Mouse (Mus musculus): ENCODE results near the gene Arhgef10l. TPM values are rescaled to one million over a fixed set of nuclear protein-coding genes. Genes with fewer than 3 reads are reported as not detected.
"Not testable (repeated sequence)": the region's sequence is repeated elsewhere in the genome, so short reads cannot be mapped to it uniquely, and the experiment has no call there.

The Arhgef10l gene
- polyA plus RNA-seq, 1 experiment from 2014 or later: 6.3 TPM

GRCm38 (mm10) chr4:140580866-140581265 lies 84.9 kb downstream of the Arhgef10l start:
- ATAC-seq (no peak), DNase-seq (no peak)
- no peak overlapping the region for H3K27ac ChIP-seq (ENCODE audit: low read depth)
- H3K27me3 ChIP-seq (ENCODE audit: insufficient read depth, low read length): no peaks in the 10 kb centered on the region
- H3K9me3 ChIP-seq (ENCODE audit: low read length): no peaks in the 10 kb centered on the region
- 74% methylated on average over 4 of the region's 4 CpGs for WGBS (ENCODE audit: insufficient replicate concordance)
- TF ChIP-seq EP300 (IDR thresholded peaks at IDR 0.05; ENCODE audit: low read depth) (no peak), CTCF (IDR thresholded peaks at IDR 0.05; ENCODE audit: low read depth) (no peak)
- no peak overlapping the region for H3K9ac ChIP-seq (replicated peaks)
- H3K4me2 ChIP-seq (ENCODE audit: low read depth, low read length): no peak overlapping the region; the same call in none of the 2 replicates
- no peak overlapping the region for H3K4me3 ChIP-seq (ENCODE audit: low read depth, low read length)
- H3K4me1 ChIP-seq (ENCODE audit: insufficient read depth): peaks cover 35% of the 10 kb centered on the region
- H3K36me3 ChIP-seq (replicated peaks; ENCODE audit: insufficient read depth, low read length): peaks cover 24% of the 10 kb centered on the region

DNA sequence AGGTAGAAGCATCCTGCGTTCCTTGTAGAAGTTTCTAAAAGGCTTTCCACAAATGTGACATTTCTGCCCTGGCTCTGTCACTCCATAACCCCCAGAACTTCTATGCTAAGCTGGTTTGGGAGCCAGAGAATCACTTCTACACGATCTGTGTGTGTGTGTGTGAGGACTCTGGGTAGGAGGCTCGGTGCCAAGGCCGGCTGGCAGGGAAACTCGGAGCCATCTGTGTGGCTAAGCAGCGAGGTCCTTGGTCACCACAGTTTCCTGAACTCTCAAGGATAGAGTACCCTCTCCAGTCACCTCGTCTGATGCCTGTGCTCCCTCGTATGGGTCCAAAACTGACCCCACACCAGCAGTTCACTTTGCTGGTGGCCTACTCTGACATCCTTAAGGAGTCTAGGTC lies 86.2 kb downstream of the Arhgef10l start:
- DNase-seq (no peak), ATAC-seq (no peak)
- 76% methylated on average over 8 of the region's 8 CpGs for WGBS (ENCODE audit: insufficient replicate concordance)
- H3K4me3 ChIP-seq (ENCODE audit: low read depth, low read length): no peak overlapping the region
- H3K9me3 ChIP-seq (ENCODE audit: low read length): no peaks in the 10 kb centered on the region
- no peaks in the 10 kb centered on the region for H3K27me3 ChIP-seq (ENCODE audit: insufficient read depth, low read length)
- H3K27ac ChIP-seq (ENCODE audit: low read depth): no peak overlapping the region
- H3K36me3 ChIP-seq (replicated peaks; ENCODE audit: insufficient read depth, low read length): peaks cover 25% of the 10 kb centered on the region
- no peak overlapping the region for H3K9ac ChIP-seq (replicated peaks)
- TF ChIP-seq CTCF (IDR thresholded peaks at IDR 0.05; ENCODE audit: low read depth) (no peak), EP300 (IDR thresholded peaks at IDR 0.05; ENCODE audit: low read depth) (no peak)
- H3K4me2 ChIP-seq (ENCODE audit: low read depth, low read length): no peak overlapping the region
- peaks cover 24% of the 10 kb centered on the region for H3K4me1 ChIP-seq (ENCODE audit: insufficient read depth)

- WGBS (ENCODE audit: insufficient replicate concordance): 89% methylated on average over 13 of the region's 13 CpGs
- Histone ChIP-seq H3K27me3 (ENCODE audit: insufficient read depth, low read length) (no peaks in the 10 kb centered on the region), H3K9ac (replicated peaks) (no peak overlapping the region), H3K4me2 (ENCODE audit: low read depth, low read length) (no peak overlapping the region), H3K36me3 (replicated peaks; ENCODE audit: insufficient read depth, low read length) (peaks cover 25% of the 10 kb centered on the region), H3K9me3 (ENCODE audit: low read length) (no peaks in the 10 kb centered on the region), H3K4me1 (ENCODE audit: insufficient read depth) (peaks cover 20% of the 10 kb centered on the region), H3K27ac (ENCODE audit: low read depth) (no peak overlapping the region), H3K4me3 (ENCODE audit: low read depth, low read length) (no peak overlapping the region)
- TF ChIP-seq CTCF (IDR thresholded peaks at IDR 0.05; ENCODE audit: low read depth) (no peak), EP300 (IDR thresholded peaks at IDR 0.05; ENCODE audit: low read depth) (no peak)
- ATAC-seq (no peak), DNase-seq (no peak)
Measured at GRCm38 (mm10) chr4:140579149-140579548, 86.7 kb downstream of the Arhgef10l start.

DNA sequence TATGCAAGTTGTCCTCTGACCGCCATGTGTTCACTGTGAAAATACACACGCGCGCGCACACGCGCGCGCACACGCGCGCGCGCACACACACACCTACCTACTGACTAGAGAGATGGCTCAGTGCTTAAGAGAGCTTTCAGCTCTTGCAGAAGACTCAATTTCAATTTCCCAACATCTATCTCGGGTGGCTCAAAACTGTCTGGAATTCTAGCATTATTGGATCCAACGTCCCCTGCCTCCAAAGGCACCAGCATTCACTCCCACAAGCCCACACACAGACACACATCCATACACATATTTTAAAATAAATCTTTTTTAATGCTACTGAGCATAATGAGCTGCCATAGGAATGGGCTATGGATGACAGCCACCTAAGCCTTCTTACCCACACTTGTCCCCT lies 89.2 kb downstream of the Arhgef10l start:
- Histone ChIP-seq H3K4me2 (ENCODE audit: low read depth, low read length) (no peak overlapping the region), H3K9me3 (ENCODE audit: low read length) (no peaks in the 10 kb centered on the region), H3K4me1 (ENCODE audit: insufficient read depth) (peaks cover 5% of the 10 kb centered on the region; the same call in 1 of the 2 replicates), H3K4me3 (ENCODE audit: low read depth, low read length) (no peak overlapping the region), H3K9ac (replicated peaks) (no peak overlapping the region), H3K36me3 (replicated peaks; ENCODE audit: insufficient read depth, low read length) (peaks cover 31% of the 10 kb centered on the region), H3K27ac (ENCODE audit: low read depth) (no peak overlapping the region), H3K27me3 (ENCODE audit: insufficient read depth, low read length) (no peaks in the 10 kb centered on the region)
- 94% methylated on average over 16 of the region's 16 CpGs for WGBS (ENCODE audit: insufficient replicate concordance)
- ATAC-seq (no peak), DNase-seq (no peak)
- TF ChIP-seq EP300 (IDR thresholded peaks at IDR 0.05; ENCODE audit: low read depth) (no peak), CTCF (IDR thresholded peaks at IDR 0.05; ENCODE audit: low read depth) (no peak)

GRCm38 (mm10) chr4:140574863-140575262 lies 90.9 kb downstream of the Arhgef10l start:
- not testable (repeated sequence) for H3K9ac ChIP-seq (replicated peaks); ATAC-seq; DNase-seq; H3K4me2 ChIP-seq (ENCODE audit: low read depth, low read length); H3K4me3 ChIP-seq (ENCODE audit: low read depth, low read length); H3K4me1 ChIP-seq (ENCODE audit: insufficient read depth); H3K27ac ChIP-seq (ENCODE audit: low read depth); H3K27me3 ChIP-seq (ENCODE audit: insufficient read depth, low read length); H3K9me3 ChIP-seq (ENCODE audit: low read length)
- peaks cover 29% of the 10 kb centered on the region for H3K36me3 ChIP-seq (replicated peaks; ENCODE audit: insufficient read depth, low read length)
- peak; percentile 33 for TF ChIP-seq CTCF (IDR thresholded peaks at IDR 0.05; ENCODE audit: low read depth)
- WGBS (ENCODE audit: insufficient replicate concordance): 86% methylated on average over 7 of the region's 7 CpGs

DNA sequence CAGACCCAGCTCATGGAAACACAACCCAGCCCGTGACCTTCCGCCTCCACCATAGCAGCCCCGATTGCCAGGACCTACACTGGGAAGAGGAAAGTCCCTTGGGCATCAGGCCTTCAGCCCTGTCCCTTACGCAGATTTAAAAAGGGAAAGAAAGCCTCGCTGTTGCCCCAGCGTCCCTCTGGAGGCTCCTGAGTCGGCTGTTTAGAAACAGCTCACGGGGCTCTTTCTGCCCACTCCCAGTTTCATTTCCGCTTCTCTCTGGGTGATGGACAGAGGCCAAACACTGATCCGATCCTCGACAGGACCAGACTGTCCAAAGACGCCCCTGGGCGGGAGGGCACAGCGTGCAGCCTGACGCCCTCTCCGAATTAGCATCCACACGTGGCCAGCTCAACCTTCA lies 93.4 kb downstream of the Arhgef10l start:
- 76% methylated on average over 17 of the region's 17 CpGs for WGBS (ENCODE audit: insufficient replicate concordance)
- Histone ChIP-seq H3K9me3 (ENCODE audit: low read length) (no peaks in the 10 kb centered on the region), H3K27ac (ENCODE audit: low read depth) (no peak overlapping the region), H3K36me3 (replicated peaks; ENCODE audit: insufficient read depth, low read length) (peaks cover 31% of the 10 kb centered on the region), H3K4me1 (ENCODE audit: insufficient read depth) (no peaks in the 10 kb centered on the region), H3K9ac (replicated peaks) (no peak overlapping the region), H3K4me2 (ENCODE audit: low read depth, low read length) (no peak overlapping the region), H3K4me3 (ENCODE audit: low read depth, low read length) (no peak overlapping the region), H3K27me3 (ENCODE audit: insufficient read depth, low read length) (no peaks in the 10 kb centered on the region)
- no peak for TF ChIP-seq EP300 (IDR thresholded peaks at IDR 0.05; ENCODE audit: low read depth)
- no peak for TF ChIP-seq CTCF (IDR thresholded peaks at IDR 0.05; ENCODE audit: low read depth)
- DNase-seq: no peak
- 0 out of 2 replicates have a peak, but pooled peaks have one; percentile 17 for ATAC-seq

GRCm38 (mm10) chr4:140569394-140569793 lies 96.4 kb downstream of the Arhgef10l start:
- ATAC-seq (no peak), DNase-seq (no peak)
- H3K4me1 ChIP-seq (ENCODE audit: insufficient read depth): no peaks in the 10 kb centered on the region
- no peak overlapping the region for H3K27ac ChIP-seq (ENCODE audit: low read depth)
- no peaks in the 10 kb centered on the region for H3K9me3 ChIP-seq (ENCODE audit: low read length)
- no peak overlapping the region for H3K9ac ChIP-seq (replicated peaks)
- H3K27me3 ChIP-seq (ENCODE audit: insufficient read depth, low read length): no peaks in the 10 kb centered on the region
- no peak overlapping the region for H3K4me3 ChIP-seq (ENCODE audit: low read depth, low read length)
- TF ChIP-seq EP300 (IDR thresholded peaks at IDR 0.05; ENCODE audit: low read depth): no peak
- TF ChIP-seq CTCF (IDR thresholded peaks at IDR 0.05; ENCODE audit: low read depth): no peak
- H3K4me2 ChIP-seq (ENCODE audit: low read depth, low read length): no peak overlapping the region
- WGBS (ENCODE audit: insufficient replicate concordance): 55% methylated on average over 2 of the region's 2 CpGs
- peaks cover 26% of the 10 kb centered on the region for H3K36me3 ChIP-seq (replicated peaks; ENCODE audit: insufficient read depth, low read length)

All from liver, postnatal 0 days (tissue).